Mouse (Mus musculus) heart, adult 9 months (tissue): Measurements from ENCODE around the gene Rnf208.
A peak's percentile ranks its signal among the peaks of the same experiment; 100 is the strongest.

Source experiments
- DNase-seq, 2 experiments: peaks; one replicate each; pipeline ENCODE4 v3.0.0; 2022; ENCODE audit warnings: low spot score in 2 of 2

Rnf208 gene

DNA sequence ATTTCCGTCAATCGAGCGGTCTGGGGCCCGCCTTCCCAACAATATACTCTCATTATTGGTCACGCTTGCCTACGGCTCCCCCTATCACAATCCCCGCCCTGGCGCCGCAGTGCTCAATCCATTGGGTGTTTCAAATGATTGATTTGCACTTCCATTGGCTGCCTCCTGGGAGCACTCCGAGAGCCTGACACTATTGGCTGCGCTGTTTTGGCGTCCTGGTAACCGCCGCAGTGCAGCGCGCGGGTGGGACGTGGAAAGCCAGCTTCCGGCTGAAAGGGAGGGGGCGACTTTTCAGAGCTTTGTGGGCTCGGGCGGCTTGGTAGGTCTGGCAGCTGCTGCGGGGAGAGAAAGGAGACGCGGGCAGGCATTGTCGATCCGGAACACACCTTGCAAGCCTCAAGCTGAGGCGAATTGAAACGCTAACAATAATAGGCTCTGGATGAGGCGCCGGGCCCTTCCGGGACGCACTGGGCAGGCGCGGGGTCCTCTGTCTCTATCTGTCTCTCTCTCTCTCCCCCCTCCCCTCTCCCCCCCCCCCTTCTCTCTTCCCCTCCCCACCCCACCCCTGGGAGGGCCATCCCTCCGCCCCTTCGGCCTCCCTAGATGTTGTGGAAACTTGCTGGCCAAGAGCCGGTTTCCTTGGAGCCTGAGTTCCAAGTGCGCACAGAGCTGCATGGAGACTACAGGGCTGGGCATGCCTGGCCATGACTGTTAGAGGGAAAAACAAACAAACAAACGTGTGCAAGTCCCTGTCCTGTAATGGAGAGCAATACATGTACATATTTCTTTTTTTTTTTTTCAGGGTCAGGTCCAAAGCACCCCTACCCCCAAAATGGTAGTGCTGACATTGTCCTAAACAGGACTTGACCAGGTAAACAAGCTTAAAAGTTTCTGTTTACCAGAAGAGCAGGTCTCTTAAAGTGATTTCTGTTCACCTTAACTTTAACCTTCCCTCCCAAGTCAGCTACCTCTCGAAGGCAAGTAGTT lies 17.0 kb upstream of the Rnf208 start:
- peak; percentile 100 for DNase-seq

GRCm38 (mm10) chr2:25225811-25226379 lies 16.2 kb upstream of the Rnf208 start:
- DNase-seq: no peak

DNA sequence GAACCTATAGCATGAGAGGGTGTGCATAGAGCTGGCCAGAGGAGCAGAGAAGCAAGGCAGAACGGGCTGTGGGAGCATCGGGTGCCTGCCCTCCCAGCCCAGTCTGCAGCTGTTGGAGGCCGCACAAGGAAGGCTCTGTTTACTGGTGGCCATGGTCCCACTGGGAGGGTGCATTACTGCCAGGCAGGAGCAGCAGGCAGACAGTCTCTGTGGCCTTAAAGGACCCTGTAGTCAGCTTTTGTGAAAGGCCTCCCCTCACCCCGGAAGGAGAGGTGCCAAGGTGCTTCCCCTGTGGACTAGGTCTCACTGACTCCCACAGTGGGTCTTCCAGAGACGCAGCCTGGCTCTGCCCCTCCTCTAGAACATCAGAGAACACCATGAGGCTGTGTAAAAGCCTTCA lies 15.2 kb upstream of the Rnf208 start:
- no peak for DNase-seq

- DNase-seq: no peak
Measured at GRCm38 (mm10) chr2:25227406-25227805, 14.6 kb upstream of the Rnf208 start.

- peak; percentile 90 to 92 for DNase-seq
Measured at GRCm38 (mm10) chr2:25228431-25228889, 13.6 kb upstream of the Rnf208 start.

DNA sequence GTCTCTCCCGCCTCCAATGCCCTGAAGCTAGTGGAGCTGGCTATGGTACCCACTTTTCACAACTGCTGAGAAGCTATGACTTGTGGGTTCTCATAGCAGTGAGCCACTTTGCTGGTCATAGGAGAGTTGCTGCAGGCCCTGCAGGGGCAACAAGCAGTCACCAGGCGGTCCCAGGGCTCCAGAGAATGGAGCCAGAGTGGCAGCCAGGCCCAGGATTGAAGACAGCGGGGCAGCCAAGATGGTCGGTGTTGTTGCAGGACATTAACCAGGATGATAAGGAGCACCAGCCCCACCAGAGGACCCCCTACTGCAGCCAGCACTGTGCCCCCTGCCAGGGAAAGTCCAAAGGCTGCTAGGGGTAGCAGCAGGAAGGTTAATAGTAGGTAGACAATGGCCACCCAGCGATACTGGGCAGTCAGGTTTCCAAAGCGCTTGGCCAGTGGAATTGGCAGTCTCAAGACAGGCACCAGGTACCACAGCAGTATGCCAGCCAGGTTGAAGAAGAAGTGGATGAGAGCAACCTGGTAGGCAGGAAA lies 13.0 kb upstream of the Rnf208 start:
- DNase-seq: no peak

DNA sequence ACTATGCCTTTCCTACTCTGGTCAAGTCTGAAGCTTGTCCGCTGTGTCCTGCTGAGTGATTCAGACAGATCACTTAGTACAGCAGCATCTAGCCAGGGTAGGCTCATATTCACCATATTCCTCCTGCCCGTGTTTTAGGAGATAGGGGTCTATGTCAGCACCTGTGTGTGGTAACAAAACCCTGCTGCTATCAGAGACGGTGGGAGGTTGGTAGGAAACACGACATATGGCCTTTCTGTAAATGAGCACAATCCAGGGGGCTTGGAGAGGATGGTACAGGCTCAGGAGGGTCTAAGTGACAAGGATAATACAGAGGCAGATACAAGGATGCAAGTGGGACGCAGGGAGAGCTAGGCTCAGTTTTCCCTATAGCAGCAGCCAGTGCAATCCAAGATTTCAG lies 12.5 kb upstream of the Rnf208 start:
- no peak for DNase-seq

- no peak for DNase-seq
Measured at GRCm38 (mm10) chr2:25230581-25230980, 11.5 kb upstream of the Rnf208 start.

DNA sequence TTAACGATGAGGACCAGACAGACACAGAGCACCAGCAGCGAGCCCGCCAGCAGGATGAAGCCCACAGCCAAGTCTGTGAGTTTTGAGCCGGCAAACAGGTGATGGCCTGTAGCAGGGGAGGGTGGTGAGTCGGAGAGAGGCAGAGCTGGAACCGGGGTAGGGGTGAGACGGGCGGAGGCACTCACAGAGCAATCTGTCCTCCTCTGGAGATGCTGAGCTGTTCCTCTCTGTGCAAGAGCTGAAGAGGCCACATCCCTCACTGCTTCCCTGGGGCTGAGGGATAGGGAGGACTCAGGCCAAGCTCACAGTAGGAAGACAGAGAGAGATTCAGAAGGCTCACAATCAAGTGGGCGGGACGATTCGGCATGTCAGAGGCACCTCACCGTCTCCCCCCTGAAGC lies 11.0 kb upstream of the Rnf208 start:
- DNase-seq: no peak

GRCm38 (mm10) chr2:25233421-25233820 lies 8.6 kb upstream of the Rnf208 start:
- no peak for DNase-seq

- DNase-seq: no peak
Measured at GRCm38 (mm10) chr2:25234050-25234449, 8.0 kb upstream of the Rnf208 start, which contains the start of gene Slc34a3. Gene Slc34a3 (minus strand): TSS chr2:25234364.

DNA sequence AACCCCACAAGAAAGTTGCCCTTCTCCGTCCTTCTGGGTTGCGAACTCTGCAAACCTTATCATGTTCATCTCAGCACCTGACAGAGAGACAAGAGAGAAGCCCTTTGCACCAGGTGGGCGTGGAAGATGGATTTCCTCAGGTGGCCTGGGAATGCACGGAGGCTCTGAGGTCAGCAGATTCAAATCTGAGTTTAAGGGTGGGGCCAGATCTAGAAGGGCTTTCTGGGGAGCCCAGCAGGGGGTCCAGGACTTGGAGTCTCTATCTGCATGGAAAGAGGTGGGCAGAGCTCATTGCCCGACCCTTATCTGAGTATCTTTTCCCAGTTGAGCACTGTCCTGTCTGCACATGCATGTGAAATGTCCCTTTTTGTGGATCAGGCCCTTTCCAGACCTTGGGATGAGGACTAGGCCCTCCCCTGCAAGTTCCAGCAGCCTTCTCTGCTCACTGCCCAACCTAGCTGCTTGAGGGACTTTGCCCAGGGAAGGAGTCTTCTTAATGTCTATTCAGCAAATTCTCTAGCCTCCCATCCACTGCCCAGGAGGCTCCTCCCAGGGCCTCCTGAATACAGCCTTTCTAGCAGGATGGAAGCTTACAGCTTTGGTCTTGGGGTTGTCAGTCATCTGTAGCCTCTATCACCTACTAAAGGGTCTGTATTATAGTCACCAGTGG lies 7.4 kb upstream of the Rnf208 start:
- no peak for DNase-seq

DNA sequence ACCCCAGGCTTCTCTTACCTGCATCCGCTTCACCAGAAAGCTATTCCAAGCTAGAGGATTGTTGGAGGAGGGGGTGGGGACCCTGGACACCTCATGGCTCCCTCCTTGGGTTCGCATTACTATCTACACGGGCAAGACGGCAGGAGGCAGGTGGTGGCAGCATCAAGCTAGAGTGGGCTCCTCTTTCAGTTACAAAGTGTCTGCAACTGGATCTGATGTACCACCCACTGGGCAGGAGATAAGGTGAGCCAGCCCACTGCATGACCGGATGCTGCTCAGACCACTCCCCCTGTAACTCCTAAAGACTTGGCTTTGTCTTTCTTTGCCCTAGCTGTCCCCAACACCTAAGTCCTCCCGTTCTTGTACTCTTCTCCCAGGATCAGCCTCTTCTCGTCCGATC lies 5.4 kb upstream of the Rnf208 start, which contains the start of gene Rnf224:
Gene Rnf224, minus strand, starts transcription at position 174 of the 400 bp plus-strand sequence.
- no peak for DNase-seq

- no peak for DNase-seq
Measured at GRCm38 (mm10) chr2:25237522-25237921, 4.5 kb upstream of the Rnf208 start.

GRCm38 (mm10) chr2:25238106-25238505 lies 3.9 kb upstream of the Rnf208 start:
- DNase-seq: no peak

- DNase-seq: no peak
Measured at GRCm38 (mm10) chr2:25239766-25240165, 2.3 kb upstream of the Rnf208 start.

- no peak for DNase-seq
Measured at GRCm38 (mm10) chr2:25240310-25240709, 1.7 kb upstream of the Rnf208 start.

- peak; percentile 57 to 60 for DNase-seq
Measured at GRCm38 (mm10) chr2:25240723-25241437, 1.2 kb upstream of the Rnf208 start.

DNA sequence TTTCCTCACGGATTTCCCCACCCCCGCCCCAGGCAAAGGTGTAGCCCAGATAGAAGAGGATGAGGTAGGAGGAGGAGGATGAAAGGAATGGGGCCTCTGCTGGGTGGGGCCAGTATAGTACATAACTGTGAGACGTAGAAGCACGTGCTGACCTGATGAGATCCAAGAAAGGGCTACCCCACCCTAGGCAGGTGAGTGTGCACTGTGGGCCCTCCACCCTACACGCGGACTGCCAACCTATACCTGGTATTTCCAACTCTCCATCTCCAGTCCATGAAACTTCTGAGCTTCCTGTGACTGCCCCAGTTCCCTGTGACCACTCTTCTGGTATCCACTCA lies 648 bp upstream of the Rnf208 start:
- no peak for DNase-seq

GRCm38 (mm10) chr2:25243342-25243741 lies 1.3 kb downstream of the Rnf208 start:
- DNase-seq: no peak

DNA sequence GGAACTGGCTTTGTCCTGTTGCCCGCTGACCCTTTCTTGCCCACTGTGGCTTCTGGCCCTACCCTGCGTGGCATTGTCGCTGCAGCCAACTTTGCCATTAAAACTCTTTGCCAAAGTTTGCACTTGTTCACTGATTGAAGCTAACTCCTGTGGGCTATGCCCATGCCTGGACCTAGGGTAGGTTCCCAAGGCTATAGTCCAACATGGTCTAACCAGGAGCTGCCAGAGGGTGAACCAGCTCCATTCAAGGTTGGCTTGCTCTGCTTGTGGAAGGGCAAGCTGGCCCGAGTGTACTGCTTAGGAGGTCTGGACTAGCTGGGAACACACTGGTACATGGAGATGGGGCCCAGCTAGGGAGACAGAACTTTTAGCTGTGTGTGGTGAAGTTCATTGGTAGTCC lies 2.1 kb downstream of the Rnf208 start:
- no peak for DNase-seq
